Mouse (Mus musculus) CD4-positive, CD25-positive, alpha-beta regulatory T cell, adult 4 months (primary cell): ENCODE measurements around the gene Tanc1. TPM values are rescaled to one million over a fixed set of nuclear protein-coding genes. Genes with fewer than 3 reads are reported as not detected.

ENCODE experiments used
- ATAC-seq: one replicate; pipeline ENCODE4 v1.8.0; 2017
- polyA plus RNA-seq, 2 experiments: library from polyadenylated mRNA; unstranded; fragments of 100-300 nt; shearing (Covaris generic); gene quantifications; one replicate each; pipeline ENCODE4 v1.2.1; 2017

Tanc1 gene
- polyA plus RNA-seq, 2 experiments from 2014 or later = 13.7 to 15.2 TPM

GRCm38 (mm10) chr2:59612733-59613473, 1.1 kb downstream of the Tanc1 start:
- ATAC-seq = peak; percentile 31

GRCm38 (mm10) chr2:59613474-59614019, 1.7 kb downstream of the Tanc1 start:
- ATAC-seq = no peak

- ATAC-seq = no peak
Measured at GRCm38 (mm10) chr2:59616890-59617289, 5.0 kb downstream of the Tanc1 start.

- no peak for ATAC-seq
Measured at GRCm38 (mm10) chr2:59618996-59619395, 7.2 kb downstream of the Tanc1 start.

GRCm38 (mm10) chr2:59620601-59621000, 8.8 kb downstream of the Tanc1 start:
- no peak for ATAC-seq

DNA sequence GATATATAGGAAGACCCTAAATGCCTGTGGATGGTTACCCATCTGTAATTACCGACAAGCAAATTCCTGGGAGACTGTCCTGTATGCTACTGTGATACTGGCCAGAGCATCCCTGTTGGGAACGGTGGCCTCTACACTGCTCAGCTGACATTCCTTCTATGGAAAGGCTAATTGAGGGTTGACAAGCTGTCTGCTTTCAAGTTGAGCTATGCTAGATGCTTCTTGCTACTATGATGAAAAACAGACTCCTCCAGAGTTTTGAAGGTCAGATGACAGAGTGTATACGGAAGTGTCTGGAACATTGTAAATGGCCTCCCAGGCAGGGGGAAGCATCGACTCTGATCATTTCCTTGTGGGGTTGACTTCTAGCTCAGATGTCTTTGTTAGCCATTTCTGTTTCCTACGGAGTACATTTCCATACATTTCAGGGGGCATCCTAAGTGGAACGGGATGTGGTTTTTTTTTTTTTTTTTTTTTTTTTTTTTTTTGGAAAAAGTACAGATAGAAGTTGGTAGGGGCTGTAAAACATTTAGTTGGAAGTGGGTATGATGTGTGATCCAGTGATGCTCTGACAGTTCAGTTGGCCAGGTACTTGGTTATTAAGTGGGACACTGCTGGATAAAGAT, 10.8 kb downstream of the Tanc1 start:
- ATAC-seq = no peak

- no peak for ATAC-seq
Measured at GRCm38 (mm10) chr2:59623858-59624257, 12.0 kb downstream of the Tanc1 start.

- no peak for ATAC-seq
Measured at GRCm38 (mm10) chr2:59625416-59625815, 13.6 kb downstream of the Tanc1 start.

- ATAC-seq = no peak
Measured at GRCm38 (mm10) chr2:59625927-59626326, 14.1 kb downstream of the Tanc1 start.

GRCm38 (mm10) chr2:59626422-59626821, 14.6 kb downstream of the Tanc1 start:
- no peak for ATAC-seq

- no peak for ATAC-seq
Measured at GRCm38 (mm10) chr2:59627502-59627901, 15.7 kb downstream of the Tanc1 start.

DNA sequence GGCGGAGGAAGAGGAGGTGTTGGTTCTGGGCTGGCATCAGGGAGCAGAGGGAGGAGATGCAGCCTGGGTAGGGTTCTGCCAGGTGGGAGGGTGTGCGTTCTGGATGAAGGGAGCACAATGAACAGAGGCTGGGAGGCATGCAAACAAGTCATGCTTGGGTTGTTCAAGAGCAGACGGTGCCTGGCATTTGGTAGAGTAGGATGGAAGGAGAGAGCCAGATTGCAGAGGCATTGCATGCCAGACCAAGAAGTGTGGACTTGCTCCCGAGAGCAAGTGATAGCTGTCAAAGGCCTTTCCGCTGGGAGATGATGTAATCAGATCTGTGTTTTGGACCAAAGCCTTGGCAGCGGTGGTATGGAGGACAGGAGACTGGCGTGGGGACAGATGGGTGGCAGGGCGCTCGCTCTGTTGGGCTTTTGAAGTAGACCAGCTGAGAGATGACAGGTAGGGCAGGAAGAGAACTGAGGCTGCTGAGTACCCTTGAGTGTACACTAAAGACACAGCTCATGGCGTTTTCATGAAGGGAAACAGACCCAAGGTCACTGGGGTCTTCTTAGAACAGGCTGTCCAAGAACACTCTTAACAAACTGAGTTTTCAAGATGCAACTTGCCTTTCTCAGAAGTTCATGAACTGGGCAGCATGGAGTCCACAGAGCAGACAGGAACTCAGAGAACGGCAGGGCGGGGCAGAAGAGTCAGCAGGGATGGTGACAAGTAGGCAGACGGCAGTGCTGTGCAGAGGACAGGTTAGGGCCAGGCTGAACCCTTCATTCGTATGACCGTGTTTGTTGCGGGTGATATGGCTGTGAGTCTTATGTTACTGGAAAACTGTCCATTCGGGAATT, 16.4 kb downstream of the Tanc1 start:
- no peak for ATAC-seq

DNA sequence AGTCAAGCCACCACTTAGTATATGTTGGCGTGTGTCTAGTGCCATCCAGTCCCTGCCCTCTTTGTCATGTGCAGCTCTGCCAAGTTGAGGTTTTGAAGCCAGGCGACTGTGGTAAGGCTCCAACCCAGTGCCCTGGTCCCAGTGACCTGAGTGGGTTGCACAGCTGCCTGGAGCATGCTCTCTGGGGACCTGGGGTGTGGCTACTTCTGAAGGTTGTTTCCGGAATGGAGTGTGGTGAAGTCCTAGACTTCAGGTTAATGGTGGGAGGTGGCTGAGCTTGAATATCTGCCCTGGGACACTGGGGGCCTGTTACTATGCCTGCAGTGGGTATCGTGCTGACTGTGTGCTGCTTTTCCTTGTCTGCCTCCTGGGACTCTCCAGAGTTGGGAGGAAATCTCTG, 18.0 kb downstream of the Tanc1 start:
- peak; percentile 53 for ATAC-seq

DNA sequence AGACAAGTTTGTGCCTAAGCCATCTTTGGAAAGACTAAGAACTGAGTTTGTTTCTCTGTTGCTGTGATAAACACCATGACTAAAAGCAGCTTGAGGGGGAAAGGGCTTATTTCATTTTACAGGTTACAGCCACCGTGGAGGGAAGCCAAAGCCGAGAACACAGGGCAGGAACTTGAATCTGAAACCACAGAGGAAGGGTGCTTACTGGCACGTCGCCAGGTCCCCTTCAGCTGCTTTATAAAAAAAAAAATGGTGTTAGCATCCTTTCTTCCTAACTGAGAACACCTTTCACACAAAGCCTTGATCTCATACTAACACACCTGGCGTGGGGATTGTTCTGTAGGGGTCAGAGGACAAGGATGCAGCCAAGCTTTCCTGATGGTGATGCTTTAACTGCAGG, 19.6 kb downstream of the Tanc1 start:
- peak; percentile 84 for ATAC-seq

- no peak for ATAC-seq
Measured at GRCm38 (mm10) chr2:59633761-59634430, 22.1 kb downstream of the Tanc1 start.

- no peak for ATAC-seq
Measured at GRCm38 (mm10) chr2:59637040-59637785, 25.4 kb downstream of the Tanc1 start.

DNA sequence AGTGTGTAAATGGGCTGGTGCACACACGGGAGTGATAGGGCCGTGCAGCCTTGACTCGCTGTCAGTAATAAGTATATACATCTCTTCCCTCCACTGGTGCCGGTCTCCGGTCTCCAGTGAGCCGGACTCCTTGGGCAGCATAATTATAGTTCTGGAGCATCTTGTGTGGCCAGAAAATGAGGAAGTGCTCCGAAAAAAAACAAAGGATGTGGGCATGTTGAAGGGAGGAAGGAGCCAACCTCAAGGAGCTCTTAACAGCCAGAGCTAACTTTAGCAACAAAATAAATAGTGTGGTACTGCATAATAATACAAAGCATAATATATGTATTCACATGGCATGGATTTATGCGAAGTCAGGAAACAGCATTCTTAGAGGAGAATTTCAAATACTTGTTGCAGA, 30.9 kb downstream of the Tanc1 start:
- ATAC-seq = no peak

- ATAC-seq = peak; percentile 9
Measured at GRCm38 (mm10) chr2:59644816-59645215, 33.0 kb downstream of the Tanc1 start.

GRCm38 (mm10) chr2:59645515-59645914, 33.7 kb downstream of the Tanc1 start:
- ATAC-seq = no peak

GRCm38 (mm10) chr2:59646740-59647390, 35.0 kb downstream of the Tanc1 start:
- ATAC-seq = peak; percentile 79

DNA sequence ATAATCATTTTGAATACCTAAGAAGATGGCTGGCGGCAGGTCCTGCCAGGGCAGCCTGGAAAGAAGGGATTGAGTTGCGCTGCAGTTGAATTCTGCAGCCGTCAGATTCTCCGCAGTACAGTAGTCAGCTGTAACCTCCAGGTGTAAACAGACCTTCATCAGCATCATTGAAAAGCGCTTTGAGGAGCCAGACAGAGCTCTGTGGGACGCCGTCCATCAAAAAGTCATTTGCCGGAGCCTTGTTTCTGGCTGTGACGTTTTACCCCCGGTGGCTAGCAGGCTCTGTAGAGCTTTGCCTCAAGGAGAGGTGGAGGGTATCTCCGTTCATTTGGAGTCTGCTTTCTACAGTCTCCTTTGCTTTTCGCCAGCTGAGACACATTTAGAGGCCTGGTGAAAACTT, 36.6 kb downstream of the Tanc1 start:
- no peak for ATAC-seq
